Mouse (Mus musculus): Measurements from ENCODE around the gene Bcl2l1.

DNA sequence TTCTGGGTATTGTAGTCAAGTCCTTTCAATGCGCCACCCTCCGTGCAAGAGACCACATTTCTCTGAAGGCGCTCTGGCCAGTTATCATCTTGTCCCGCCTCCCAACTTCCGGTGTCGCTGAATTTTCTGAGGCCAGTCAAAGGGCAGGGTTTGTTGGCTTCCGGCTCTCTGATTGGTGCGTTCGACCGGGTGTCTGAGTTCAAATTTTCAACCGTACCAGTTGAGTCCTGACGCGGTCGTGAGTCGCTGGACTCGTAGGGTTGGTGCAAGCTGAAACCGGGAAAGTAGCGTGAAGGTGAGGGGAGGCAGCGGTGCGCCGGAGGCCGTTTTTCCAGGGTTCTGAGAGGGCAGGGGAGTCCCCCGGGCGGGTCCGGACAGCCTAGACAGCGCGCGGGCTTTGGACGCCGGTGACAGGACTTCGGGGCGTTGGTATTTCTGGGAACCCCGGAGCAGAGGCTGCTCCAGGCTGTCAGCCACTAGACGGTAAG is 16.3 kb upstream of the Bcl2l1 start, which contains the start of gene Tpx2:
- TF ChIP-seq EP300 (IDR thresholded peaks at IDR 0.05; ENCODE audit: insufficient read depth, low read depth, low read length): no peak
- TF ChIP-seq CTCF (IDR thresholded peaks at IDR 0.05): peak; percentile 56
